Mouse (Mus musculus) layer of hippocampus, postnatal 36 days (tissue): Measurements from ENCODE around the gene Grm7. TPM values are rescaled to one million over a fixed set of nuclear protein-coding genes. Genes with fewer than 3 reads are reported as not detected.

Experiments used
- DNase-seq, 2 experiments: peaks; one replicate each; pipeline ENCODE4 v3.0.0; 2022
- total RNA-seq, 2 experiments: library from RNA; stranded (reverse); gene quantifications; 2 replicates each; pipeline ENCODE4 v1.2.3; 2021

The Grm7 gene
- total RNA-seq, 2 experiments from 2014 or later: 71.0 to 78.3 TPM

DNA sequence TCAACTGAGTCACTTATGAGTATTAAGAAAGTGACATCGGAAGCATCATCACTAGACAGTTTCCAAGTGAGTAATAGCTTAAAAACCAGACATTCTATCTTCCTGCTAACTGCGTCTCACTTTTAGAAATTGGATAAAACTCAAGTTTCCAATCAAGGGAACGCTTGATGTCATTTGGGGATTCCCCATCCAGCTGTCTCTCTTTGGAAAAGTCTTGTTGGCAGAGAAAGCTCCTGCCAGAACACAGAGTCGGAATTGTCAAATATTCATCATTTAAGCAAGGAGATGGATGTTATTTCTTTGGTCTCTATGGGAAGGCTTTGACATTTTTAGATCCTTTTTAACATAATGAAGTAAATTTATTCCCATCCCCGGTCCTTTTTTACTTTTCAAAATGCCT, 336.6 kb downstream of the Grm7 start:
- no peak for DNase-seq

GRCm38 (mm10) chr6:111039099-111039498, 393.7 kb downstream of the Grm7 start:
- DNase-seq: no peak

GRCm38 (mm10) chr6:111045896-111046295, 400.5 kb downstream of the Grm7 start:
- no peak for DNase-seq

- no peak for DNase-seq
Measured at GRCm38 (mm10) chr6:111049247-111049646, 403.9 kb downstream of the Grm7 start.

GRCm38 (mm10) chr6:111054001-111054975, 408.9 kb downstream of the Grm7 start:
- DNase-seq: peak; percentile 38 to 44

DNA sequence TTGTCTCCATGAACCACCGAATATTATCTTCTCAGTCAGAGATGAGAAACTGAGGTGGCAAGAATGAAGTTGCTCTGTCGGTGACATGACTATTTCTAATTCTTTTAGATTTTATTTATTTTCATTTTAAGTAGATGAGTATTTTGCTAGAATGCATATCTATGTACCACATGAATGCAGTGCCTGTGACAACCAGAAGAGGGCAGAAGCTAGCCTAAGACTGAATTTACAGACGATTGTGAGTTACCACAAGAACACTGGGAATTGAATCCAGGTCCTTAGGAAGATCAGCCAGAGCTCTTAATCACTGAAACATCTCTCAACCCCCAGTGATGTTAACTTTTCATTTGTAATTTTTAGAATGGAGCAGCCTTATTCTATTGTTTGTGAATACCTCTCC, 412.4 kb downstream of the Grm7 start:
- no peak for DNase-seq

DNA sequence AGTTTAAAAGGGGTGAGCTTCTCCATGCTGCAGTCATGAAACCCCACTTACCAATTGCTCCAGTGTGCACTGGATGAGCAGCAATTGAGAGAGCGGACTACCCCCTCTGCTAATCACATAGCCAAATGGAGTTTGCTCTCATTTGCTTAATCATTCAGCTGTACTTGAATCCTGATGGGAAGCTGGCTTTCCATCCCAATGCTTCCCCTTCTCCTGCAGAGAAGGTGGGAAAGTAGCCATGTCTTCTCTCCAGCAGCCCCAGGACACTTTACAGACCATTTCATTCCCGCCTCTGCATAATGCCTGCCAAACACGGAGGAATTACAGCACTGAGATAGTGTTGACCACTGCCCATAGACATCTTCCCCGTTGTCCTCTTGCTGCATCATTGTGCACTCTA, 414.6 kb downstream of the Grm7 start:
- DNase-seq: no peak

- no peak for DNase-seq
Measured at GRCm38 (mm10) chr6:111084569-111084968, 439.2 kb downstream of the Grm7 start.

DNA sequence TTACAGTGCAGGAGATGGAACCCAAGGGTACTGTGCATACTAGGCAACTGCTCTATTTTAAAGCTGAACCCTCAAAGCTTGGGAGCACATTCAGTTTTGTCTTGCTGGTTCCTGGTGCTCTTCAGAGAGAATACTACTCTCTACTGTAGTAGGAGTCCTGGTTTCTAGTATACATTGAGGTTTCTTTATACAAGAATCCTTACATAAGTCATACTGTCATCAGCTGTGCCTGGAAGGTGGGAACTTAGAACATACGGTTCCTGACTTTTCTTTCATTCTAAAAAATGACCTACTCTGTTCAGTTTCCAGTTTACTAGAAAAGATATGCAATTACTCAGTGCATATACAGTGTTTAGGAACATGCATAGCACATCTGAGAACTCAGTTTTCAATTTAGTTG, 449.4 kb downstream of the Grm7 start:
- DNase-seq: no peak

DNA sequence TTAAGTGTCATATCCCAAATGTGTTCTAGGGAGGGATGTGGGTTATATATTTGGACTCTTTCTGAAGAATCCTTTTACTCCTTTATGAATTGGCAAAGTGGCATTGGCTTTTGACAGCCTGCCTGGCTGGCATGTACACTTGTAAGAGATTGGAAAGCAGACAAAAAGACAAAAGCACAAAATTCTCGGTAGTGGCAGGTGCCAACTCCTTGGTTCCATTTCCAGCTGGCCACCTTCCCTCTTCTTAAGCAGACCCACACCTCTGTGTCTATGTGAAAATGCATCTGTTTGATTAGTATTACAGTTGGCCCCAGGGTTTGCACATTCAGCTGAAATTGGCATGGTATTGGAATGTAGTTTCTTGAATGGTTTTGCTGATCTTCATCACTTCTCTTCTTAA, 460.1 kb downstream of the Grm7 start:
- DNase-seq: no peak

DNA sequence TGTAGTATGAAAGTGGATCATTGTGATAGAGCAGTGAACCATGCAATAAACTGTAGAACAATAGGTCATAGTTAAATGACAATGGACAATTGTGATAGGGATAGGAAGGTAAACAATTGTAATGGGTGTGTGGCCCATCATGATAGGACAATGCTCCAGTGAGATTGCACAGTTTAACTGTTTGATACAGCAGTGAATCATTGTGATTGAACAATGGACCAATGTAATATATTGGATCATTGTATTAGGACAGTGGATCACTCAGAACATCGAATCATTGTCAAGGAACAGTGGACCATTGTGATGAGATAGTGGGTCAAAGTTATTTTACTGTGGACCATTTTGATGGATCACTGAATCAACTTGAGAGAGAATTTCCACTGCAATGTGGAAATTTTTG, 515.7 kb downstream of the Grm7 start:
- no peak for DNase-seq

GRCm38 (mm10) chr6:111195333-111195732, 550.0 kb downstream of the Grm7 start:
- no peak for DNase-seq

DNA sequence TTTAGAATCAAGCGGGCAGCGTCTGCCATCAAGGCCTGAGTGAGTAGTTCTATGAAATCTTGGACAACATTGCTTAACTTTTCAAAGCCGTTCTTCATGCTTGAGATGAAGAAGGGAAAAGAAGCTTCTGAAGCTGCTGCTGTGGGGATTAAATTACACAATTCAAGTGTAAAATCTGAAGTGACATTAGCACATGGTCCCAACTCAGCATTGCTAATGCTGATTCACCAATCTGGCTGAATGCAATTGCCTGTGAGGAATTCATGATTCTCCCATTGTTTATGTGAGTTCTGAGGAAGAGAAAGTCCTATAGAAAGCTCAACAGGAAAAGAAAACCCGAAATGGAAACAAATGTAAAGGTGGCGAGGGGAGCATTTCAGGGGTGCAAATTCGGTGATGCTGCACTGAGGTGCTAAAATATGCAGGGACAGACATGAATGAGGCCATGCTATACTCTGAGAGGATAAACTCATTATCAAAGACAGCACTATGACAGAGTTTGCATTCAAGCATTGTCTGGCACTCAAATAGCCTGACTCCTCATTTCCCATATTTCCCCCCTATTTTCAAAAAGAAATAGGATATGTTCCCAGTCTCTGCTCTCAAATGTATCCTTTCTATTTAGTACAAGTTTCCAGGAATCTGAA, 575.8 kb downstream of the Grm7 start:
- DNase-seq: no peak

DNA sequence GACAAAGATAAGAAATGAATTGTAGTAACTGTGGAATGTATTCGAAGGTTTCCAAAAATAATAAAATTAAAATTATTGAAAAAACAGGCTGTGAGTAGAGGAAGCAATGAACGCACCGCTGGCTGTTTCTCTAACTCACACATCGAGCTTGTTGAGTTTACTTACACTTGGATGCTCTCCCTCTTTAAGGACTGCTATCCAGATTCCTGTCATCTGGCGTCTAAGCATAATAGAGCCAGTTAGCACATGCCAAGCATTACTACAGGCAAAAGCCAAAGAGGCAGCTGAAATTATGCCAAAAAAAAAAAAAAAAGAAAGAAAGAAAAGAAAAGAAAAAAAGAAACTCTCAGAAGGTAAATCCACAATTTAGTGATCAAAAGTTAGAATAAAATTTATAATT, 609.8 kb downstream of the Grm7 start:
- no peak for DNase-seq

- no peak for DNase-seq
Measured at GRCm38 (mm10) chr6:111256939-111257338, 611.6 kb downstream of the Grm7 start.

DNA sequence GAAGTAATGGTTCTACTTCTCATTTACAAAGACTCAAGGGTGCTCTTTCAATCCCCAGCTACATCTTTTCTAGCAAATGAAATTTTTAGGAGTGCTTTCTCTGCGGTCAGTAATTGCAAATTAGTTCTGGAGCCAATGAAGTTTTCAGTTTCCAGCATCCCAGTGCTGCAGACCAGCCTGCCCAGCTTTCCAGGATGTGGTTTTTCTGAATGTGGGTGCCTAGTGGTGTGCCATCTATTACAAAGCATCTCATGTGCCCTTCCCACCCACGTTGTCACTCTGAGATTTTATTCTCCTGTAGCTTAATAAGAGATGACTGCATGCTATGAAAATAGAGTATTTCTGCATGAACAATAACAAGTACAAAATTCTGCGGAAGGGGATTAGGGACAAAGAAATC, 612.9 kb downstream of the Grm7 start:
- no peak for DNase-seq

GRCm38 (mm10) chr6:111261181-111261580, 615.8 kb downstream of the Grm7 start:
- DNase-seq: no peak

- DNase-seq: no peak
Measured at GRCm38 (mm10) chr6:111276657-111277056, 631.3 kb downstream of the Grm7 start.

GRCm38 (mm10) chr6:111278516-111278915, 633.1 kb downstream of the Grm7 start:
- no peak for DNase-seq

DNA sequence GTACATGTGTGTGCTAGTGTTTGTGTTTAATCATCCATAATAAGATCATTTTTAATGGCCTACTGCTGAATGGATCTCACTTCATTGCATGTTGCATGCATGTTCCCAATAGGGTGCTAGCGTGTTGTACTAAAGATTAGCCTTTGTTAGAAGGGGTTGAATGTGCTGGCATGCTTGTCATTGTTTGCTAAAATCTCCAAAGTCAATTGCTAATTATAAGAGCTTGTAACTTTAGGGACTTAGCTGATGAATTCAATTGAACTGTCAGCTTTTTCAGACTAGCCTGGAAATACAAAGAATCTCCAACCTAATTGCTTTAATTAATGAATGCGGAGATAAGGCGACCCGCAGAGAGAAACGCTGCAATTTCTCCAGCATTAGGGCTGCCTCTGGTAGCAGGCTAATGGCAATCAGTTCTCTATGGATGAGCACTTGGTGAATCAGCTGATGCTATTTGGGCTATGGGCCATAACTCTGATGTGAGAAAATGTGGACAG, 648.2 kb downstream of the Grm7 start:
- no peak for DNase-seq

GRCm38 (mm10) chr6:111303912-111304555, 658.7 kb downstream of the Grm7 start:
- no peak for DNase-seq

DNA sequence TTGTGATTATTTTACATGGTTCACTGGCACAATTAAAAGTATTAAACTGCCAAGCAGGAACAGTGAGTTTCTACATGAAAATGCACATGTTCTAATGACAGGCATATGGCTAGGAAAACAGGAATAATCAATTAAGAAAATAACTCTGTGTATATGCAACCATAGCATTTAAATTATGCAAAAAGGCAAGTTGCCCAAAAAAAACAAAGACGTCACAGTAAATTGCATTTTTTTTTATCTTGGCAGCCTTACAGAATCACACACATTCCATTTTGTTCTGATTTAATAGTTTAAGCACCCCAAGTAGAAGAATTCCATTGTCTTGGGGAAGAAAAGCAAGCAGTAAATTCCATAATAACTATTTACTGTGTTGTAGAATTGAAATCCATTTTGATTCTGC, 716.3 kb downstream of the Grm7 start:
- DNase-seq: no peak

DNA sequence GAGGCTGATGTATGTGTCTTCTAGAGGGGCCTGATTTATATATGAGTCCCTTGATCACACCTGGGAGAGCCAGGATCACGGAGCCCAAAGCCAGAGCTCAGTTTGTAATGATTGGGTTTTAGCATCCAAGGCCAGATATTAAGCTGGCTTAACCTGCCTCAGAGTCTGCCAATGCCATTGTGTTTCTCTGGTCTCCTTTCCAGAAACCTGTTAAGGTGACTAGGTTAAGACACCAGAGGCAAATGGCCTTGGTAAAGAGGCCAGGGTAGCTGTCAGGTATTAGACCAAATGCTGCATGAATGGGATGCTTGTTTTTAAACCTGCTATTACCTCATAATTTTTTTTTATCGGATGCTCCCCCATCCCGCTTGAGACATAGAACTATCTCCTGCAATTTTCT, 722.7 kb downstream of the Grm7 start:
- DNase-seq: no peak
